Mouse (Mus musculus) kidney, adult 11 months (tissue): ENCODE measurements around the gene Scml2.
"Not testable (repeated sequence)": the region's sequence is repeated elsewhere in the genome, so short reads cannot be mapped to it uniquely, and the experiment has no call there.

Experiments
- DNase-seq: peaks from one replicate; pipeline ENCODE4 v3.0.0; 2022

The Scml2 gene

GRCm38 (mm10) chrX:161116893-161117292, at the start of gene Scml2:
Gene Scml2, plus strand, starts transcription at chrX:161117193.
- DNase-seq = not testable (repeated sequence)

GRCm38 (mm10) chrX:161075576-161075975, 41.4 kb upstream of the Scml2 start:
- peak; percentile 5 for DNase-seq

GRCm38 (mm10) chrX:161162314-161163068, 45.5 kb downstream of the Scml2 start:
- DNase-seq = peak; percentile 30

GRCm38 (mm10) chrX:161163069-161163416, 46.0 kb downstream of the Scml2 start:
- no peak for DNase-seq

GRCm38 (mm10) chrX:161287156-161287555, 170.2 kb downstream of the Scml2 start, which contains the start of gene Gm15262:
Gene Gm15262, plus strand, starts transcription at chrX:161287456.
- DNase-seq = not testable (repeated sequence)
